Mouse (Mus musculus) right cerebral cortex, postnatal 10 days (tissue): ENCODE measurements at regions not wholly inside any gene's neighbourhood (a gene's known extent, or its start where the extent isn't known, plus 50 kb on each side); places are given as distances from the start of the nearest gene placed in this dataset.
A peak's percentile ranks its signal among the peaks of the same experiment; 100 is the strongest.

Experiments
- DNase-seq, 2 experiments: peaks; one replicate each; pipeline ENCODE4 v3.0.0; 2021; ENCODE audit warnings: low spot score in 2 of 2

- DNase-seq, result no peak
Observed at GRCm38 (mm10) chr6:91573487-91573886, 57.8 kb downstream of the Lsm3 start.

GRCm38 (mm10) chr6:91574414-91574813 is 58.7 kb downstream of the Lsm3 start:
- no peak for DNase-seq

DNA sequence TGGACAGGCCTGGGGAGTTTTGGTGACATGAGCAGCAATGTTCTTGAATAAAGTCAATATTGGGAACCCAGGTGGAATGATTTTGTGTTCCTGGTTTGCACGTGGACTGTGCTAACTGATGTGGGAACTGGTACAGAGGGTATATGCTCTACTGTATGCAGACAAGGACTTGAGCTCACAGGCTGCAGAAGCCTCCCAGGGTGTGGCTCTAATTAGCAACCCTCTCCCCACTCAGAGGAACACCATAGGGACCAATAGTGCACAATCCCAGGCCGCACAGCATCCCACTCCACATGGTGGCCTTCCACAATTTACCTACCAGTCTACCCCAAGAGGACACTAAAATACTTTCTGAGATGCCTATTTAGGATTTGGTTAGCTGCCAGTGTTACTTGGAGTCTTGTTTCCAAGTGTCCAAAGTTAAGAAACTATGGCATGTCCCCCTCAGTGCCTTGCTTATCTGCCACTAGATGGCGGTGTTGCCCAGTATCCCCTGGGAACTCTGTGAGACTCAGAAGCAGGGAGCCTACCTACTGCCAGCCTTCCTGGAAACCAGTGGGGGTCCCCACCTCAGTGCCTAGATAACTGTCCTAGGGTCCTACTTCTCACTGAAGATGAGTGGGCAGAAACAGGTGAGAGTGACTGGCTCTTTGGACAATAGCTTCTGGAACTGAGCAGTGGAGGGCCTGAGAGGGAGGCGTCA is 60.1 kb downstream of the Lsm3 start:
- peak; percentile 67 to 83 for DNase-seq

- DNase-seq, result peak in 1 of 2 experiments; percentile 43
Observed at GRCm38 (mm10) chr6:91576906-91577305, 61.2 kb downstream of the Lsm3 start.

DNA sequence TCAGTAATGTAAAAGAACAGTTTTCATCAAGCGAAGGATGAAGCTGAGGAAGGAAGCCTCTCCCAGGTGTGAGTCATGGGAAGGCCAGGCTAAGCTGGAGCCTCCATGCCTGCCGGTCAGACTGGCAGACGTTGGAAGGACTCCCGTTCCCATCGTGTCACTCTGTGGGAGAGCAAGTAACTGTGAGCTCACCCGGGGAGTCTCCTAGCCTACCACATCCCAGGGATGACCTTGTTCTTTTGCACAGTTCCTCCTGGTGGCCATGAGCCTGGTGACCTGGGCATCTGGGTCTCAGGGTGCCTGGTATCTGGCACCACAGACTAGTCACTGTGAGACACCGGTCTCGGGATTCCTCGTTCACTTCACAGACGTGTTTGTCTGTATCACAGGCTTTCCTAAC is 63.9 kb downstream of the Lsm3 start:
- no peak for DNase-seq

GRCm38 (mm10) chr6:91580607-91581006 is 64.9 kb downstream of the Lsm3 start:
- no peak for DNase-seq

- no peak for DNase-seq
Observed at GRCm38 (mm10) chr6:91582338-91582737, 66.6 kb downstream of the Lsm3 start.

- DNase-seq, result no peak
Observed at GRCm38 (mm10) chr6:91583346-91583745, 67.6 kb downstream of the Lsm3 start.

DNA sequence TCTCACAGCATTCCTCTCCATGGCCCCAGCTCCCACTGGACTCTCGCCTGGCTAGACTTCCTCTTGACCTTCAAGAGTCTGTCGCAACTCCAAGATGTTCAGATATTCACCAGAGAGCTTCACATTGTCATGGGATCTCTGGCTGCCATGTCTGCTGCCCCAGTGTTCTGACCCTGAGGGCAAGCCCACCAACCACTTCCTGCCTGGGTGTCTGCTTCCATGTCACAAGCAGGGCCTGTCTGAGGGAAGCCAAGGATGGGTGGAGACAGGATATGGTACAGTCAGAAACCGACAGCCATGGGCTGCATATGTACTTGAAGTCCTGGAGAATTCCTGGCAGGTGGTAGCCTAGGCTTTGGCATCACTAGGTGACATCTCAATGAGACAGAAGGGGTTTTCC is 69.8 kb downstream of the Lsm3 start:
- DNase-seq, result no peak

GRCm38 (mm10) chr6:91589181-91589580 is 73.5 kb downstream of the Lsm3 start:
- no peak for DNase-seq

DNA sequence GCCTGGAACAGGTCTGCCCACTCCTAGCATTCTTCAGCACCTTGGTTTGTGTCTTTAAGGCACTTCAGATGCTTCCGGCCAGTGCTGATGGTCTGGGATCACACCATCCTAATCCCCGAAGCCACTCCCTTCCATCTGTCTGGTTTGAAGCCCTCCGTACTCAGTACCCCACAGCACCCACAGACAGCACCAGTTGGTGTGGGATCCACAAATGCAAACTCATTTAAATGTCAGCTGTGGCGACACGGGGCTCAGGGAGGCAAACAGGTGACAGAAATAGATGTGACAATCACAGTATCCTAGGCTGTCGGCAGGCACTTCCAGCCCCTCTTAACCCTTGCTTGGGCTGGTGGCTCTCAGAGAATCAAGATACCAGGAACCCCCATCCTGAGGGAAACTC is 74.7 kb downstream of the Lsm3 start:
- DNase-seq, result no peak

- peak; percentile 35 to 47 for DNase-seq
Observed at GRCm38 (mm10) chr6:91590806-91591571, 75.3 kb downstream of the Lsm3 start.

GRCm38 (mm10) chr6:91592651-91593050 is 76.9 kb downstream of the Lsm3 start:
- no peak for DNase-seq

- peak; percentile 84 to 85 for DNase-seq
Observed at GRCm38 (mm10) chr6:91598942-91599341, 83.2 kb downstream of the Lsm3 start.

GRCm38 (mm10) chr6:91600116-91600515 is 83.7 kb upstream of the Slc6a6 start:
- no peak for DNase-seq

DNA sequence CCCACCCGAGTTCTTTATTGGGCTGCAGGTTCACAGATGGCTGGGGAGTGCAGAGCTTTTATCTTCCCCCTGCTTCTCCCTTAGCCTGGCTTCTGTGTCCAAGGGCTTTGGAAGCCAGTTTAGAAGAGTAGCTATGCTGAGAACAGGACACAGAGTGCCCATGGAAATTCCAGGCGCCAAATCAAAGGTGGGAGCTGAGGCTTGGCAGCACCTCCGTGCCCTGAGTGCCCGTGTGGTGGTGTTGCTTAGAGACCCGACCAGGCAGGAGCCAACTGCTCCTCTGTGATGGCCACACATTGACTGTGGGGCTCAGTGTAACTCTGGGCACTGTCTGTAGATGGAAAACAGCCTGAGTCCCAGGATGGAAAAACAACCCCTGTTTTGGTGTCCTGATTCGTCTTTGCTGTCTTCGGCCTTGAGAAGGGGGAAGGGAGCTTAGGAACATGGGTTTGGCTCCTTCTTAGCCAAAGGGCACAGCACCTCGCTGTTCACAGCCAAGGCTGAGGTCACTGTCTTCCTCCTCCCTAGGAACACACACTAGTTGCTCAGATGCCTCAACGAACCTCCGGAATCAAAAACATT is 77.1 kb upstream of the Slc6a6 start:
- DNase-seq, result peak; percentile 40 to 58

DNA sequence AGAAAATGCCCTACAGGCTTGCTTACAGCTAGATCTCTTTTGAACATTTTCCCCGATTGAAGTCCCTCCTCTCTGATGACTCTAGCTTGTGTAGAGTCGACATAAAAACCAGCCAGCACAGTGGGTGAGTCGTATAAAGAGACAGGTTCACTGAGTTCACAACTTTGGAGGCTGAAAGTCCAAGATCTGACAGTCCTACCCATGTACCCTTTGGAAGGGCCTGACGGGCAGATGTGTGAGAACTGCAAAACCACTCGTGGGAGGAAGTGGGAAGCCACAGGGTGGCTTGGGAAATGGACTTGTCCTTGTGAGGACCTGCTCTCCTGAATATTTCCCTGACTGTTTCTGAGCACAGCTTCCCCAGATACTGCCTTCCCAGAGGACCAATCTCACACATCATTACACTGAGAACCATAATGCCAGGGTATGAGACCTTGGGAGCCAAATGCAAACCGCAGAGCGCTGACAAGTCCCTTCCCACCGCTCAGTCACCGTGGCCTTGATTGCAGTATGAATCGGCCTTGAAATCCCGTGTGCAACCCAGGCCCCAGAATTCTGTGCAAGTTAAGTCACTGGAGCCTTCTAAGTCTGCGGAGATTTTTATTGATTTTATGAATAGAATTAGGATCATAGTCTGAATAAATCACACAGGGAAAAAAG is 76.1 kb upstream of the Slc6a6 start:
- no peak for DNase-seq

- DNase-seq, result no peak
Observed at GRCm38 (mm10) chr6:91609671-91610070, 74.2 kb upstream of the Slc6a6 start.

DNA sequence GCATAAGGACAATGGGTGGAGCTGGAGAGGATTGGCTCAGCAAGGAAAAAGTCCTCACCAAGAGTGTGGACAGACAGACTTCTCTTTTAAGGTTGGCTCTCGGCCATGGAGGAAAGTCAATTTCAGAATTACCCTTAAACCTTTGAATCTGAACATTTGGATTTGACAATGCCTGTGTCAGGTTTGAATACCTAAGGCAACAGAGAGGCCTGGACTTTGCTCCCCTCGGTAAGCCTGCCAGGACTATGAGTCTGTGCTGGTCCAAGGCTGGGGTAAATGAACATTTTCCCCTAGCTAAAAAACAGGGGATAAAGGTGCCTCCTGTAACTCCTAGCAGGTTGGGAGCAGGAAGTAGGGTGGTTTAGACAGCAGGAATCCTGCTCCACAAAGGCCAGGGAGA is 68.8 kb upstream of the Slc6a6 start:
- no peak for DNase-seq

DNA sequence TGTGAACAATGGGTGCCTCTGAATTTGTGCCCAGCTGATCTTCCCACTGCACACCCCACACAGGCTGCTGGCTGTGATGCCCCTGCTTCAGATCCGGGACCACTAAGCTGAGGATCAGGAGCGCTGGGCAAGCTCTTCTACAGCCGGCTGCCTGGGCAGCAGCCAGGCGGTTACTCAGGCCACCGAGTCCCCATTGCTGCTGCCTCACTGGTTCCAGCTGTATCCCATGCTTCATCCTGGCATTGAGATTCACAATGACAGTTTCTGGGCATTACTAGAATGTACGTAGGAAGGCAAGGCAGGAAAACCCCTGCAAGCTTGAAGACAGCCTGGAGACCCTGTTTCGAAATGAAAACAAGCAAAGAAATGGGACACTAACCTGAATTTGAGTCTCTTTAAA is 67.3 kb upstream of the Slc6a6 start:
- DNase-seq, result peak; percentile 64 to 78

GRCm38 (mm10) chr6:91617031-91617596 is 66.7 kb upstream of the Slc6a6 start:
- DNase-seq, result peak; percentile 81 to 88

DNA sequence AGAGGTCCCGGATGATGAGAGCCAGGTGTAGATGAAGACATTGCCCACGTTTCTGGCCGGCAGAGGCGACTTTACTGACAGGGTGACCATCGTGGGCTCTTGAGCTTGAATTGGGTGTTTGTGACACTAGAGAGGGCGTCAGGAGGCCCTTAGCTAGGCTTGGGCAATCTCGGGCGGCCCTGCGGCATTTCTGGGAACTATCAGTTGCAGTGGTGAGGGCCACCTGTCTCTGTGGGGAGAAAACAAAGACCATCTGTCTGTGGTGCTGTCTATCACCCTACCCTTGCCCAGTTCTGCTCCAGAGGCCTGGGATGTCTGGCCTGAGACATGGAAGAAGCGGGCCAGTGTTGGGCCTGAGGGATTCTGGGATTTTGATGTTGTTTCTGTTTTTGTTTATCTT is 66.2 kb upstream of the Slc6a6 start:
- no peak for DNase-seq
